Mouse (Mus musculus) spleen, postnatal 10 days (tissue): ENCODE data around the gene Tmem175.

Experiments used
- DNase-seq, 2 experiments: peaks; one replicate each; pipeline ENCODE4 v3.0.0; 2021 to 2022; ENCODE audit warnings: low spot score in 2 of 2

Gene Tmem175

DNA sequence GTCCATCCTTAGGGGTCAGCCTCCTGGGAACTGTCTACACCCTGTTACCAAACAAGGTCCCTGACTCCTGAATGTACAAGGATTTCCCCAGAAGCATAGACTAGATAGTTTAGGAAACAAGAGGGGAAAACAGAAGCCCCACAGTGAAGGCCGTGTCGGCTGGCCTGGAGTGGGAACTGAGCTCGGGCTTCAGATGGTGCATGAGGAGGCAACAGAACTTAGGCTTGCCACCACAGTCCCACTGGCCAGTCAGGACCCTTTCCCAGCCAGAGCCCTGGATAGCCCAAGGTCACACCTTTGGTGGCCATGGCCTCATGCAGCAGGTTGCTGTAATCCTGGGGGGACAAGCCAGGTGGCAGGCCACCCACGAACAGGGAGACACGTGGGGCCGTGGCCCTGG lies 23.8 kb downstream of the Tmem175 start:
- no peak for DNase-seq

DNA sequence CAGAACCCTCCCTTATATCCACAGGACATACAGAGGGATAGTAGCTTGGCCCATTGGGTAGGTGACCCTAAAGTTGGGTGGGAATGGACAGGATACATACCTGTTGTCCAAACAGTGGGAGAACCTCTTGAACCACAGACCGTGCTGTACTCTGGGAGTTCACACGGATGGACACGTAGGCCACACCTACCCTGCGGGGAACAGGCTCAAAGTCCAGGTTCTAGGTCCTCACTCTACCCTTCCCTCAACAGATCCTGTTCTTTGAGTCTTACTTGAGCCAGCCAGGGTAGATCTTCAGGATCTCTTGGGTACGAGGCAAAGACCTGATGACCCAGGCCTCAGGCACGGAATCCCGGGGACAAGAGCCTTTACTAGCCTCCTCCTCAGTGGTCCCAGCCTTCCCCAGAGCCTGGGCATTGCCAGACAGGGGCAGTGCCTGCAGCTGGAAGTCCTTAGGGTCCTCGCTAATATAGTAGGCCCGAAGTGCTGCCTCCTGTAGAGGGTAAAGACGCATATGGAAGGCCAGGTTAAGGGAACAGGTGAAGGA lies 24.9 kb downstream of the Tmem175 start:
- DNase-seq = no peak

DNA sequence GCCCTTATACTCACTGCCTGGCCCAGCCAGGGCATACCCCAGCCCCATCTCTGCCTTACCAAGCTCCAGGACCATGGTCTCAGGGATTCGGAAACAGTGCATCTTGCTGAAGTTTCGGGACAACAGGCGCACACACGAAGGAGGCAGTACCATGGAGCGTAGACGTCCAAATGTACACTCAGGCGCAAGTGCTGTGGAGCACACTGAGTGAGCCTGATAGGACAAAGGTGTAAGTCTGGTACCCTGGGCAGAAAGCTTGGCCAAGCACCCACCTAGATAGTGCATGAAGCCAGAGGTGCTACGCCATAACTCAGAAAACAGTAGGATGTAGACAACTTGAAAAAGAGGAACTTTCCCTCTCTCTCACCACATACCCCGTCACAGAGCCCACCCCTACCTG lies 25.8 kb downstream of the Tmem175 start:
- no peak for DNase-seq

DNA sequence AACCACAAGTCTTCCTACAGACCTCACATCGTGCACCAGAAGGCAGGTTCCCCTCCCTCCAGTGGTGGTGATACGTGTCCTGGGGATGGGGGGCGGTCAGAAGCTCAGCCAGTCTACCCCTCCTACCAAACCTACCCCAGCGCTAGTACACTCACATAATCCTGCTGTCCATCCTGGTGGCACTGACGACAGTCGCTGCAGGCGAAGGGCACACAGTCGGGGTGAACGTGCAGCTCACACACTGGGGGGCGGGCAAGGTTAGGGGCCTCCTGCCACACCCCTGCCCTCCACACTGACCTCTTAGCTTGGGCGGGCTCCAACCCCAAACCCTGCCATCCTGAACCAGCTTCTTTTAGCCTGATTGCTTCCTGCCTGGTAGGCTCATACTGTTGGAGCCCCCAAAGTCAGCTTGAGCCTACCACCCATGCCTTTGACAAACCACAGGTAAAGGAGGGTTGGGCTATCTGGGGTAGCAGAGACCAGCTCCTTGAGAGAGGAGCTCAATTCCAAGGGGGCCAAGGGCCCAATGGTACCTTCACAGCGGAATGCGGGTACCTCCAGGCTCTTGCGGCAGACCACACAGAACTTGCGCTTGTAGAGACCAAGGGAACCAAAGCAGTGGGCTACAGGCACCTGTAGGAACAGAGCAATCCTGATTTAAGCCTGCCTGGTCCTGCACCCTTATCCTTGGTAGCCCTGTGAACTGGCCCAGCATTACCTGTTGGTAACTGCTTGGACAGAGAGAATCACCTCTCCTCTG lies 26.5 kb downstream of the Tmem175 start:
- DNase-seq = no peak

DNA sequence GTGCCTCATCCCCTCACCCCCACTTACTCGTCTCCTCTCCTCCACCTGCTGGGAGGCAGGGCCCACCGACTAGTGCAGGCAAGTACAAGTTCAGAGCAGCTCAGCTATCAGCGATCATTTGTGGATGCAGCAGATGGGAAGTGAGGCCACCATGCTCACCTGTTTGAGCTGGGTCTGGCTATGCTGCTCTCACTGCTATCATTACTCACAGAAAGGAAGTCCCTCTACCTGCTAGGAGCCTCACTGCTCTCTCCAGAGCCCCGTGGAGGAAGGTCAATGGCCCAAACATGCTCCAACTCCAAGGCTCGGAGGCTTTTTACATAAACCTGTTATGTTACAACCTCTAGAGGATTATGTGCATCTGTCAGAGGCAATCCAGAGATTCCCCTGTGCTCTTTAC lies 27.8 kb downstream of the Tmem175 start:
- no peak for DNase-seq

DNA sequence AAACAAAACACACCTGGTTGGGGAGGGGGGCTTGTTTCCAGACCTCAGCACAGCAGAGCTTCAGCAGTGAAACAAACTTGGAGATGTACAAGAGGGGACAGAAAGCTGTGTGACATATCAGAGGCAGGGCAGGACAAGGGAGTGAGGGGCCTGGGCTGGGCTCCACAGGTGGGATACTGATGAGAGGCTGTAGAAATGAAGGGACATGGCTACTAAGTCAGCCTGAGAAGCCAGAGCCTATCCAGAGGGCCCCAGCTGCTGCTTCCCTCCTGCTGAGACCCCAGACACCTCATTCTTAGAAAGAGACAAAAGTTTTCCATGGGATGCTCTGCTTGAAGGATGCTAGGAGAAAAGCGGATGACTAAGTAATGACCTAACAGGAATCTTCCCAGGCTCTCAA lies 29.0 kb downstream of the Tmem175 start:
- no peak for DNase-seq

DNA sequence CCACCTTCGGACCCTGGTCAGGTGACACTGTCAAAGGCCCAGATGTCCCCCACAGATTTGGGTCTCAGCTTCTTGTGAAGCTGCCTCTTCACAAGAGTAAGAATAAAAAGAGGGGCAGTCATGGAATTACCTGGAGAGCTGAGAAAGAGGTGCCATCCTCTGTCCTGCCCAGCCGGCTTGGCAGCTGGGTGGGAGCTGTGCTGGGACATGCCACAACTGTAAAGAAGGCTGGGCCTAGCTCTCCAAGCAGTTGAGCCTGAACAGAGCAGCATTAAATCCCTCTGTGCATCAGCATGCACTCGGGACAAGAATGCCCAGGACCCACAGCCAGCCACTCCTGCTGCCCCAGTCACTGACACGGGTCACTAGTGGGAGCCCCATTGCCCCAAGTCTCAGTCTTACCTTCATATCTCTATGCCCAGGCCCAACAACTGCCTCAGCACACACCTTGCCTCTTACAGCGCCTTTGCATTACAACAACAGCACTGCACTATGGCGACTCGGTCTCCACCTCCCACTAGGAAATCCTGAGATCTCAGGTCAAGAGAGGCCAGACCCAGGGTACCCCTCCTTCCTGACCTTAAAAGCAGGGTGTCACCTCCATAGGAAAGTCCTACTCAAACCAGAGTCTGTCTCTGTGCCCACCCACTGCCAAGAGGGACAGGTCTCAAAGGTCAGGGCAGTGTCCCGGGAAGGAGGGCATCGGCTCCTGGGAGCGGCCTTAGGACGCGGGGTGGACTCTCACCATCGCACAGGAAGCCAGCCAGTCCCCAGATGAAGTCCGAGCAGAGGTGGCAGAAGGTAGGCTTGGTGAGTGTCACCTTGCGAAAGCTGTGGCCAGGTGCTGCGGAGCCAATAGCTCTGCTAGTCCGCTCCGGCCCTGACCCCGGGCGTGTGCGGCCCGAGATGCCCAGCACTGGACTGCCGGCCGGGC lies 30.4 kb downstream of the Tmem175 start, which contains the start of gene Idua:
Gene Idua, plus strand, starts transcription at position 634 of the 934 bp plus-strand sequence.
- no peak for DNase-seq

DNA sequence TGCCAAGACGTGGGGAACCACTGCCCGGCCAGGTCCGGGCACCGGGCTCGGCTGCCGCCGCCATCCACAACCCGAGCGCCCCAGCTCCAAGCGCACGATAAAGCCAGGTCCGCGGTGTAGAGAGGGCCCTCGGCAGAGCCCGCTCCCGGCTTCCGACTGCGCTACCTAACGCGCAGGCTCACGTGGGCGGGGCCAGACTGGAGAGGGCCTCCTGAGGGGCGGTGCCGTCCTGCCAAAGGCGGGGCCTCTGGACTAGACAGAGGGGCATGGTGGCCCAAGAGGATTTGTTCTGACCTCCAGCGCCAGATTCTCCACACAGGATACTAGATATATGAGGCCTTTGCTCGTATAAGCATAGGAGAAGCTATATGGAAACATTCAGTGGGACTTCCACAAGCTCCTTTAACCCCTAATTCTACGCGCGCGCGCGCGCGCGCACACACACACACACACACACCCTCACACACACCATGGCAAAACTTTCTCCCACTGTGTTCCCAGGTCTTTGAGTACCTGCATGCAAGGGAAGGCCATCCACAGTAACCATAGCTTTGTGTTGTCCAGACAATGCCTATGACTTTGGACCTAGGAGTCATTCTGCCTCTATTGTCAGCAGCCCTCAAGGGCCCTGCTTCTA lies 31.2 kb downstream of the Tmem175 start:
- peak; percentile 86 to 95 for DNase-seq

DNA sequence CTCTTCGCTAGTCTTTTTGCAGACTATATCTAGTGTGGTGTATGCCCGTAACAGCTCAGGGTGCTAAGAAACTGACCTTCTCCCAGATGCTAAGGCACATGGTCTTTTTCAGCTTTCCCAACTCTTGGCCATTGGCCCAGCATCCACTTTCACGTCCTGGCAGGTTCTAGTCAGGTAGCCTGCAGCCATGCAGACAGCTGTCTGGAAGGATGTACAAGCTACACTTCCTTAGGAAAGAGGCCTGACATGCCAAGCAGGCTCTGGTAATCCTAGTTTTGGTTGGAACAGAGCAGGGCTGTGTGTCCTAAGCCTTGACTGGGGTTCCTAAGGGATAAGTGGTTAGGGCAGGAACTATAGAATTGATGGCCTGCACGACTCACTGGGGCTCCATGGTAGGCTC lies 33.2 kb downstream of the Tmem175 start:
- DNase-seq = no peak

DNA sequence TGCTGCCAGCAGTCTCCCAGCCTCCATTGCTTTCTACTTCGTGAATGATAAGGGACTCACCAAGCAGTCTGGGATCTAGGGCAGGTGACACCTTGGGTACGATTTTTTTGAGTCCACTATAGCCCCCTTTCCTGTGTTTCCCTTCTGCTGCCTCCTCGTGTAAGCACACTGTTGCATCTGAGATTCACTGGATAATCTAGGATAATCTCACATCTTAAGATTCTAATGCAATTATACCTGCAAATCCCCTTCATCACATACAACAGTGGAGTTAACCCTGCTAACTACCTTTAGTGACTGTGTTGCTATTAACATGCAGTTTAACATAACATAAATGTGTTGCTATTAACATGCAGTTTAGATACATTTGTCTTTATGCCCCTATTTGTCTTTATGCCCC lies 35.5 kb downstream of the Tmem175 start:
- DNase-seq = no peak

DNA sequence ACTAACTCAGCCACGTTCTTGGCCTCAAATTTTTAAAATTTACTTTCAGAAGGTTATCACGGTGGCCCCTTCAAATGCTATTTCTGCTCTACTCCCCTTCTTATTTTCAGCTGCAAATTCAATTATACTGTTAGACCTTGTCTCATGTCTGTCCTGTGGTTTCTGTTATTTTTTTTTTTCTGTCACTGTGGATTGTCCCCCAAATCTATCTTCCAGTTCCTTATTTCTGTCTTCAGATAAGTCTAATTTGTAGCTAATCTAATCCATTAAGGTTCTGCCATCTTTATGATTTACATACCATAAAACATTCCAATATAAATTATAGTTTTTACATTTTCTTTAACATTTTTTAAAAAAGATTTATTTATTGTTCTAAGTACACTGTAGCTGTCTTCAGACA lies 37.8 kb downstream of the Tmem175 start:
- no peak for DNase-seq

DNA sequence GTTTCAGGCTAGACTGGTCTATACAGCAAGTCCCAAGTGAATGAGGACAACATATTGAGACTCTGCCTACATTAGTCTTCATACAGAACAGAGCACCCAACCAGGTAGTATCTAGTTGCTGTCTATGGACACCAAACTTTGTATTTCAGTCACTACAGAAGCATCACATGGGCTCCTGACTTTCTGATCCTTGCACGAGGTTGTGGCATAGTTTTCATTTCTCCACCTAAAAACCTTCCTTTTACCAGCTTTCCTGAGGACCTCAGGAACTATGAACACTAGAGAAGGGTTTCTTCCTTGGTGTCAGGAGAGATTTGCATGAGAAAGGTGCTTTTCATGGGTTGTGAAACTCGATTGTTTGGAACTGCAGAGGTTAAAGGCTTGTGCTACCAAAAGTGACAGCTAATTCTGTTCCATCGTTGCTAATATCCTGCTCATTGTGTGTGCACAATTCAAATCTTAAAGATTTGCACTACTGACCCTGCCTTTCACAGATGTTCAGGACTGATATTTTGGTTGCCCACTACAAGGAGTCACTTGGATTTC lies 38.9 kb downstream of the Tmem175 start:
- DNase-seq = no peak

DNA sequence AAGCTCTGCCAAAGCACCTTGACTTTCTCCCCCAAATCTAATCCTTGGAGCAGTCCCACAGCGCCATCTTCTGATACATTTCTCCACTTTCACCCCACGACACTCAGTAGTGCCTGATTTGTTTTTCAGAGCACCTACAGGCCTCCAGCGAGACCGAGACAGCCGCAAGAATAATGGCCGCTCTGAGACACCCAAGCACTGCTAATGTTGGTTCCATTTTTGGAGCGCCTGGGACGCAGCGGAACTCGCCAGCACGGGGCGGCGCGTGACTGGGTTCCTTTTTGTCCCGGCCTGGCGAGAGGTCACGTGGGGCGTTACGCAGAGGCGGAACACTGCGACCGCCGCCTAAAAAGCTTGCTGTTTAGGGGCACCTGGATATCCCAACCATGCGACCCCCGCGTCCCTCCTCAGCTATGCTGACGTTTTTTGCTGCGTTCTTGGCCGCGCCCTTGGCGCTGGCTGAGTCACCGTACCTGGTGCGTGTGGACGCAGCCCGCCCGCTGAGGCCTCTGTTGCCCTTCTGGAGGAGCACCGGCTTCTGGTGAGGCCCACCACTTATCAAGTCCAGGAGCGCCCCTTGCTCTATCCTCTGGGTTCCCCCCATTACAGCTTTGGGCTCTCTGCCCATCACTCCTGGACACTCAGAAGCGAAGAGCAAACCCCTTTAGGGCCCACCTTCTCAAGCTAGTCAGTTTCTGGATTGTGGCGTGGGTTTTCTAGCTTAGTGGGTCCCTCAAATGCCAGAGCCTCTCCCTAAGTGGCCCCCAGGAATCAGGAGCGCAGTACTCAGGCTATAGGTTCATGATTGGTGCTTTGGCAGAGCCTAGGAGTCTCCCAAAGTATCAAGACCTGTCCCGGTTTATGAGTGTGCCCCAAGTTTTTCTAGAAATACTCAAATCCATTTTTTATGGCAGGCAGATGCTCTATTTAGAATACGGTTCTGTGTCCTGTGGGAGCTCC lies 39.7 kb downstream of the Tmem175 start, which contains the start of gene Dgkq:
Gene Dgkq, minus strand, starts transcription at position 696 of the 960 bp plus-strand sequence.
- DNase-seq = peak; percentile 82 to 86

DNA sequence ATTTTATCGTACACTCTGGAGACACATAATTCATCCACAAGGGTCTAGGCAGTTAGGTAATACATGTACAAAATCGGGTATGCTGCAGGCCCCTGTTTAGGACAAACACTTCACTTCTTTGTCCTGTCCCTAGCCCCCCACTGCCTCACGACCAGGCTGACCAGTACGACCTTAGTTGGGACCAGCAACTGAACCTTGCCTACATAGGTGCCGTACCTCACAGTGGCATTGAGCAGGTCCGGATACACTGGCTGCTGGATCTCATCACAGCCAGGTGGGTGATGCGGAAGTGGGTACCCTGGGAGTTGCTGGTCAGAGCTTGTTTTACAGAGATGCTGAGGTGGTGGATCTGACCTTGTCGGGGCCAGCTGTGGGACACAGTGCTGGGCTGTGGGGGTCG lies 40.4 kb downstream of the Tmem175 start:
- DNase-seq = peak in 1 of 2 experiments; percentile 22

DNA sequence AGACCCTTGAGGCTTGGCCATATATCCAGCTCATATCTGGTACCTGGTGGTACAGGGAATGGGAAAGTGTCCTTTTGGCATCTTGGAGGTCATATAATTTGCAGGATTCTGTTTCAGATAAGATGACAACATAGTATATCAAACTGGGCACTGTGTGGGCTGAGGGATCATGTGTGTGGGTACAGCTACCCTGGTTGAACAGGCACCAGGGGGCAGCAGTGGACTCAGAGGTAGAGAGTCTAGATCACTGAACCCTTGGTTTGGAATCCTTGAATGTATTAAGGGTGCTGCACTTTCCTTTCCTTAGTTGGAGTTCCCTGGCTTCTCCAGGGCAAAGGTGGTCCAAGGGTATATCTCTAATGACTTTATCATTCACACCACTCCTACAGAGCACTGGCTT lies 41.2 kb downstream of the Tmem175 start:
- peak in 1 of 2 experiments; percentile 84 for DNase-seq

DNA sequence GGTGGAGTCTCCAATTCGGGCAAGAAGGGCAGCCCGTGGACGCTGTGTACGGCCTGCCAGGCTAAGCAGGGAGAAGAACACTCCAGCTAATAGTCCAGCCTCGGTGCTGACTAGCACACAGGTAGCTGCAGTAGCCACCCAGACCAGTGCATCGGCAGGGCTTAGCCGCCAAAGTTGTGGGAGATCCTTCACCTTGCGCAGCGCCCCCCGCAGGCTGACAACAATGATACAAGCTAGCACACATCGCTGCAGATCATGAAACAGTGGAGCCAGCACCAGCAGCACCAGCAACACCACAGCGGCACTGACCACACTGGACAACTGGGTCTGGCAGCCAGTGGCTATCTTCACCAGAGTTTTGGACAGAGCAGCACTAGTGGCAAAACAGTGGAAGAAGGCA lies 42.2 kb downstream of the Tmem175 start:
- DNase-seq = peak in 1 of 2 experiments; percentile 40

DNA sequence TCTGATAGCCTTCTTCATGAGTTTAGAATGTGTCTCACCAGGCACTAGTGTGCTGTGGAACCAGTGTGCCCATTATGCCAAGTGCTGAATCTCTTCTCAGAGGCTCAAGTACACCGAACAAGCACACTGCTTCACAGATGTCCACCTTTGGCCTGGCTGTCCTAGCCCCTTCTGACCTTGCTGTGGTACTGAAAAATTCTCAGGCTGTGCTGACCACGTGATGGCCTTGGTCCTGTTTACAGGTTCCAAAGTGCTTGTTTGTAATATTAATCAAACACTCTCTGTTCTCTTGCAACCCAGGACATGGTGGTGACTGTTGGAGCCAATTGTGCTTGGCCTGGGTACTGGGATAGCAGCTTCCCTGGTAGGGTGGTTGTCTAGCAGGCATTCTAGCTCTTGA lies 45.1 kb downstream of the Tmem175 start:
- no peak for DNase-seq

DNA sequence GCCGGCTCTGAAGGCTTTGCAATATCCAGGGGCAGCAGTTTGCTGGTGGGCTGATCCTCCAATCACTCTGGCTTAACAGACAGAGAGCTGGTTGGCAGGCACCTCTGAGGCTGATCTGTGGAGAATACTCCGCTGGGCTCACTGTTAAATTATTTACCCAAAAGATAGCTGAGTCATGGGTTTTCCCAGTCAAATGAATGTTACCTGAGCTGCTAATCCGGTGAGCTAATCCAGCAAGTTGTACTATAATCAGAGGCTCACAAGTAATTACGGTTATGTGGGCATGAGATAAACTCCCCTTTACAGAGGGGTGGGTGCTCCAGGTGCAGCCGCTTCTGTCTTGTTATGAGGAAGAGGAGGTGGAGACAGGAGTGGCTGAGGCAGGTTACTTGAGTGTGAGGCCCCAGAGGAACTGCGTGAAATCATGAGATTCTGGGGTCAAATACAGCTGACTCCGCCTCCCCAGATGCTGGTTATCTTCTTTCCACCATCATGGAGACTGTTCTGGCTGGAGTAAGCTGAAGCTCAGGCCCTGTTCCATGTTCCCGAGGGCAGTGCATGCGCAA lies 45.8 kb downstream of the Tmem175 start, which contains the start of gene Slc26a1:
Gene Slc26a1, minus strand, starts transcription at position 319 of the 566 bp plus-strand sequence.
- peak in 1 of 2 experiments; percentile 35 for DNase-seq

DNA sequence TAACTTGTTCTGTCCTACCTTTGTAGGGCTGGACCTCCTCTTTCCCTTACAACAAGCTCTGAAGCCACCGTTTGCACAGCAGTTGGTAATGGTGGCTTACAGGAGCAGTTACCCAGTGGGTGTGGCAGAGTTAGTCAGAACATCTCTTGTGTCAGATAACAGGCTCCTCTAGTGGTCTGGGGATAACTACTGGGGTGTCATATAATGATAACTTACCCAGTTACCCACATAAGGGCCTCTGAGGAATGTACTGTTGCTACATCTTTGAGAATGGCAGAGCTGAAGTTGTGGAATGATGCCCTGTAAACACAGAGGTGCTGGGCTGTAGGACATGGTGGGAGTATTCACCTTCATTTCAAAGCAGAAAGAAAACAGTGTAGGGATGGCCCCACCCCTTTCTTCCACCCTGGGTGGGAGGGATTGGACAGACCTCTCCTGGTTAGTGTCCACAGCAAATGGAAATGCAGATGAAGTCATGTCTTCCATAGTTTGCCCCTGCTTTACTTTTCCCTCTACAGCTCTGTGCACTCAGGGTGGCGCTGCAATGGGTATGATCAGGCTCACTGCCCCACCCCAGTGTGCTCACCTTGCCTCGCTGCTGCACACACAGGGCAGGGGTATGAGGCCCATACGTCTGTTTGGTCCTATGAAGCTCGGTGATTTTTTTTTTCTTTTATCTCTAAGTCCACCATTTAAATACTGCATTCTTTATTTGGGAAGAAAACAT lies 47.4 kb downstream of the Tmem175 start:
- peak in 1 of 2 experiments; percentile 37 for DNase-seq
